Mouse (Mus musculus) liver, adult 2 months (tissue): ENCODE results near the gene Gm20075. TPM values are rescaled to one million over a fixed set of nuclear protein-coding genes. Genes with fewer than 3 reads are reported as not detected.
"Not testable (repeated sequence)": the region's sequence is repeated elsewhere in the genome, so short reads cannot be mapped to it uniquely, and the experiment has no call there.

Experiments used
- DNase-seq: peaks from one replicate; pipeline ENCODE4 v3.0.0-alpha.2; 2011; ENCODE audit warnings: low read depth, low spot score; ENCODE audit errors: extremely low read depth
- H3K27ac ChIP-seq: fragments of 200-500 bp; replicated peaks from 2 replicates; pipeline ENCODE4 v1.5.1; 2012; ENCODE audit warnings: low read depth, mild to moderate bottlenecking, control low read depth, inconsistent platforms, low read length; ENCODE audit not compliant: insufficient read depth
- H3K27me3 ChIP-seq: fragments of 200-500 bp; 2 replicates; pipeline ENCODE4 v1.6.1; 2012; ENCODE audit warnings: mild to moderate bottlenecking, moderate library complexity, low read length, inconsistent platforms; ENCODE audit not compliant: control insufficient read depth, insufficient read depth
- H3K36me3 ChIP-seq: fragments of 200-500 bp; 2 replicates; pipeline ENCODE4 v1.6.1; 2012; ENCODE audit warnings: low read length, inconsistent platforms; ENCODE audit not compliant: control insufficient read depth, insufficient read depth
- H3K4me1 ChIP-seq: fragments of 200-500 bp; 2 replicates; pipeline ENCODE4 v1.6.1; 2011; ENCODE audit warnings: low read length; ENCODE audit not compliant: control insufficient read depth, insufficient read depth
- H3K4me3 ChIP-seq: fragments of 200-500 bp; 2 replicates; pipeline ENCODE4 v1.5.1; 2011; ENCODE audit warnings: low read depth, mild to moderate bottlenecking, control low read depth, low read length, moderate library complexity; ENCODE audit not compliant: insufficient read depth
- H3K79me2 ChIP-seq: fragments of 200-500 bp; 2 replicates; pipeline ENCODE4 v1.6.1; 2012; ENCODE audit warnings: inconsistent platforms, mild to moderate bottlenecking, low read length, moderate library complexity; ENCODE audit not compliant: control insufficient read depth, insufficient read depth
- H3K9ac ChIP-seq: fragments of 200-500 bp; 2 replicates; pipeline ENCODE4 v1.6.1; 2012; ENCODE audit warnings: low read depth, mild to moderate bottlenecking, control low read depth, inconsistent platforms, low read length
- CTCF ChIP-seq: fragments of 200-500 bp; IDR thresholded peaks from 2 replicates; pipeline ENCODE4 v1.5.1; 2011; ENCODE audit warnings: low read depth, low read length, control low read depth
- POLR2A ChIP-seq: fragments of 200-500 bp; IDR thresholded peaks from 2 replicates; pipeline ENCODE4 v1.6.1; 2011; ENCODE audit warnings: low read length, control low read depth; ENCODE audit not compliant: insufficient read depth; ENCODE audit errors: extremely low read depth
- WGBS: fragments of 180-500 bp; shearing (Covaris S2); methylation state at CpG from one replicate; pipeline ENCODE4 v1.1.7; 2018; 5-methylcytosine and 5-hydroxymethylcytosine counted together
- polyA plus RNA-seq: library from polyadenylated mRNA; depleted of rRNA; stranded (reverse); fragments of >200 nt; gene quantifications from 2 replicates; pipeline ENCODE4 v1.2.3, GENCODE M21; 2012; rRNA removed
- total RNA-seq: library from RNA; depleted of rRNA; stranded (reverse); fragments of >200 nt; gene quantifications from 2 replicates; pipeline ENCODE4 v1.2.3, GENCODE M21; 2014; rRNA removed

Gene Gm20075
- 0.94 and 1.4 TPM in 2 replicates for total RNA-seq
- polyA plus RNA-seq = 1.0 TPM in 1 of 2 replicates, not detected in the other

GRCm38 (mm10) chr13:96081276-96081675 is at the start of gene Gm20075:
TSS of gene Gm20075 (minus strand) at chr13:96081376.
- not testable (repeated sequence) for DNase-seq, H3K9ac ChIP-seq, H3K36me3 ChIP-seq, H3K27ac ChIP-seq, H3K27me3 ChIP-seq, H3K4me3 ChIP-seq, H3K4me1 ChIP-seq, H3K79me2 ChIP-seq
- 76% methylated on average over 3 of the region's 3 CpGs for WGBS

DNA sequence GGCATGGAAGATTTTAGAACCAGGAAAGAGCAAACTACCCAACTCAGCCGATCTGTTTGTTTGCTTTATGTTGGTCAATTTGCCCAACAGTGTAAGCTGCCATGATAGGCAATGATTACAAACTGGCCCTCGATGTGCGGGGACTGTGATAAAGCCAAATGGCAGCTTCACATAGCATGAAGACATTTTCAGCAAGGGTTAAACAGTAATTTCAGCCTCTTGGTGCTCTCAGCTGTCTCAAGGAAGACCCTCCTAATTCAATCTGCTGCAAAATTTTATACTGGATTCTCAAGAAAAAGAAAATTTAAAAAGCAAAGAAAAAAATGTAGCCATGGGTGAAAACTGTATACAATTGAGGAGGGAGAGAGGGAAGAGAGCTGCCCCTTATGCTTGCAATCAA is 47.9 kb upstream of the Gm20075 start:
- peaks cover 16% of the 10 kb centered on the region; the same call in 1 of the 2 replicates for H3K27me3 ChIP-seq
- no peak overlapping the region for H3K9ac ChIP-seq
- H3K36me3 ChIP-seq = no peaks in the 10 kb centered on the region
- DNase-seq = no peak
- H3K79me2 ChIP-seq = no peaks in the 10 kb centered on the region
- TF ChIP-seq POLR2A (no peak), CTCF (no peak)
- WGBS = 46% methylated on average over 3 of the region's 3 CpGs
- no peak overlapping the region for H3K27ac ChIP-seq
- H3K4me3 ChIP-seq = no peak overlapping the region
- no peaks in the 10 kb centered on the region for H3K4me1 ChIP-seq

DNA sequence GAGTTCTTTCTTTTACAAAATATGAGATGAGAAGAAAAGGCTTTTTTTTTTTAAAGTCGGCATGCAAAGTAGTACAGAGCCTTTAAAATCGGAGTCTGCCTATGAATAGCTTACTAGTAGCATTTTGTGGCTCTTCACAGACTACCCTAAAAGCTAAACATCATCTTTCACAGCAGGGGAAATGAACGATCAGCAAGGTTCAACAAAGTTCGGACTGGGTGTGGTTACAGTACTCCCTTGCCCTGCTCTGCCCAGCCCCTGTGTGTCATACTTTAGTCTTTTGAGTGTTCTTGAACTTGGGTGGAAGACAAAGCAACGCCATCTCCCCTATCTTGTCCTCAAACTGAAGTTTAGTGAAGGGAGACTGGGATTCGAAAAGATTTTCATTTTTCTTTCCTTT is 45.5 kb upstream of the Gm20075 start:
- WGBS = 71% methylated on average over 6 of the region's 6 CpGs
- Histone ChIP-seq H3K4me1 (no peaks in the 10 kb centered on the region), H3K36me3 (no peaks in the 10 kb centered on the region), H3K4me3 (no peak overlapping the region), H3K79me2 (no peaks in the 10 kb centered on the region), H3K27me3 (peaks cover 8% of the 10 kb centered on the region; the same call in 1 of the 2 replicates), H3K27ac (no peak overlapping the region), H3K9ac (no peak overlapping the region)
- TF ChIP-seq CTCF (no peak), POLR2A (no peak)
- no peak for DNase-seq

- Histone ChIP-seq H3K79me2 (no peaks in the 10 kb centered on the region), H3K27ac (no peak overlapping the region), H3K4me3 (no peak overlapping the region), H3K27me3 (0 out of 2 replicates have a peak, but pooled peaks cover 4% of the 10 kb centered on the region), H3K4me1 (no peaks in the 10 kb centered on the region), H3K36me3 (no peaks in the 10 kb centered on the region), H3K9ac (no peak overlapping the region)
- TF ChIP-seq CTCF = no peak
- no peak for TF ChIP-seq POLR2A
- WGBS = 73% methylated on average over 5 of the region's 5 CpGs
- DNase-seq = no peak
Measured at GRCm38 (mm10) chr13:96125011-96125410, 43.8 kb upstream of the Gm20075 start.

DNA sequence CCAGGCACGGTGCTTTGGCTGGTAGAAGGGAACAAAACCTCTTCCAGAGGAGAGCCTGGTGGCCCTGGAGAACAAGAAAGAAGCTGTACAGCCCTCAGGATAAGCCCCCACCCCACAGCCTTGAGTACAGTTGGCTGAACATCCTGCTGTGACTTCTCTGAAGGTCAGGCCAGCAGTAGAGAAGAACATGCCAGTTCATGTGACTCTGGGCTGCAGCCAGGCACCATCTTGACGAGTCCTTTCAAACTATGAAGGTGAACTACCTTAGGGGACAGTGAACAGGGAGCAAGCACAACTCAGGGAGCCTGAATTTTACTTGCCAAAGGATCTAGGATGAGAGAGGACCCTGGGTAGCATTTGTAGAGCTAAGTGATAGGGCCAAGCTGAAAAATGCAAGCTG is 31.5 kb upstream of the Gm20075 start:
- Histone ChIP-seq H3K27me3 (no peaks in the 10 kb centered on the region), H3K4me1 (no peaks in the 10 kb centered on the region), H3K4me3 (no peak overlapping the region), H3K27ac (no peak overlapping the region), H3K36me3 (no peaks in the 10 kb centered on the region), H3K79me2 (no peaks in the 10 kb centered on the region), H3K9ac (no peak overlapping the region)
- 71% methylated on average over 2 of the region's 2 CpGs for WGBS
- TF ChIP-seq CTCF = no peak
- TF ChIP-seq POLR2A = no peak
- no peak for DNase-seq

DNA sequence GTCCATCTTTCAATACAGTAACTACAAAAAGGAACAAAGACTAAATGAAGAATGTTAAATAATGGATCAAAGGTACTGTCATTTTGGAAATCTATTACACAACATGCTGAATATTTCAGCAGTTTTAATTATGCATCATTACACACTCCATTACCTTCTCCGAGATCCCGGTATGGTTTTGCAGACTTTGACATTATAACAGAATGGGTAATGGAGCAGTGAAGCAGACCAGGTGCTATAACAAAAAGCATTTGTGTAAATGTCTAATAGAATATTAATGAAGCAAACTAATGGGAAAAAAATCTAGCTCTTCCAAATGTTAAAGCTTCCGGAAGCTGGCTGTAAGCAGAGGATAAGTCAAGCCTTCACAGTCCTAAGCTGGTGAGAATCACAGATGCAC is 29.6 kb upstream of the Gm20075 start:
- WGBS = 97% methylated on average over 3 of the region's 3 CpGs
- no peak overlapping the region for H3K27ac ChIP-seq
- TF ChIP-seq POLR2A (no peak), CTCF (no peak)

More for the DNA sequence above, 29.6 kb upstream of the Gm20075 start:
- no peak overlapping the region for H3K9ac ChIP-seq
- H3K36me3 ChIP-seq = no peaks in the 10 kb centered on the region
- DNase-seq = no peak
- no peaks in the 10 kb centered on the region for H3K27me3 ChIP-seq
- H3K79me2 ChIP-seq = no peaks in the 10 kb centered on the region
- H3K4me1 ChIP-seq = no peaks in the 10 kb centered on the region
- H3K4me3 ChIP-seq = no peak overlapping the region
